Mouse (Mus musculus): Measurements from ENCODE around the gene Arhgap23. TPM values are rescaled to one million over a fixed set of nuclear protein-coding genes. Genes with fewer than 3 reads are reported as not detected.

Arhgap23 gene
- total and polyA plus RNA-seq, 3 experiments = 1.2 to 5.6 (median 4.2) TPM

DNA sequence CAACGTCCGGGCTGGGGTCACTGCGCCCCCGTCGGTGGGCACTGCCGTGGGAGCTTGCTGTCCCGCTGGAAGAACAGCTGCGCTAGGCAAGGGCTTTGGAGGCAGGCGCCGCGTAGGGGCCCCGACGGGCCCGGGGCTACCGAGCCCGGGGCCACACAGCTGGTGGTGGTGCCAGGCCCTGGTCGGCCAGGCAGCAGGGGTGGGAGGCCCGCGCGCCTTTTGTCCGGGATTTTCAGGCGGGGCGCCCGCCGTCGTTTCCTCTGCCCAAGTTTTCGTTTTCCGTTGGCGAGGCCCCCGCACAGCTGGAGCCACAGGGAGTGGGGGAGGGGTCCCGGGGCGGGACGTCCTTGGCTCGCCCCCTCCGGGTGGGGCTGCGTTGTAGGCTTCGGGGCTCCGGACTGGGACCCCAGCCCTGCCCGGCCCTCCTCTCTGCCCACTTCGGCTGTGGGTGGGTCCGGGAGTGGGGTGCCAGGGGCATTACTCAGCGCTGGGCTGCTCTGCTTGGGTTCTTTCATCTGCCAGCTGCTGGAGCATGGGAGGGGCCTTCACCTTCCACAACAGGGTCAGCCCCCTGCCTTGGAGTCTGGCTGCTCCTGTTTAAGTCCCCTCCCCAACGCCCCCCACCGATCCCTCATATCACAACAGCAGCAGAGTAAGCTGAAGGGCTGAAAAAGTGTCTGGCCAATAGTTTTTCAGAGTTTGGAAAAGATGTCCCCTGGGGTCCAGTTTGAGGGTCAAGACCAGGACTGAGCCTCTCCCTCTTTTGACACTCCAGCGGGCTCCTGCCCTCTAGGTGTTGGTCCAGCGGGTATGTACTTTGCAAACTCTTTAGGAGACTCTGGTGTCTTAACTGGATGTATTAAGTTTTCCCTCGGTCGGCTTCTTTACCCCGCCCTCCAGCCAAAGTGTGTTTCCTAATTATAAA, 641 bp downstream of the Arhgap23 start:
- Histone ChIP-seq H3K4me3 (replicated peaks in 1 of 3; ENCODE audit: low read depth in 2 of 3, low read length in 2 of 3, poor library complexity in 1 of 3) (peak overlapping the region; percentile 68 to 79 (median 71)), H3K27ac (ENCODE audit: insufficient read depth, low read depth) (no peak overlapping the region), H3K9ac (ENCODE audit: insufficient read depth, low read depth) (peak overlapping the region; percentile 65), H3K9me3 (replicated peaks; ENCODE audit: low read length) (no peaks in the 10 kb centered on the region), H3K79me2 (replicated peaks; ENCODE audit: control insufficient read depth, extremely low read depth, insufficient read depth, poor library complexity, severe bottlenecking) (no peaks in the 10 kb centered on the region), H3K4me1 (ENCODE audit: control insufficient read depth in 1 of 2, insufficient read depth in 2 of 2) (peaks cover 23 to 38% of the 10 kb centered on the region in 2 experiments), H3K4me2 (ENCODE audit: insufficient read depth, low read depth, poor library complexity, severe bottlenecking) (peak overlapping the region; percentile 67), H3K36me3 (replicated peaks in 1 of 2; ENCODE audit: control insufficient read depth in 1 of 2, insufficient read depth in 1 of 2, low read length in 1 of 2) (peaks cover 0 to 2% of the 10 kb centered on the region in 2 experiments), H3K27me3 (replicated peaks) (no peaks in the 10 kb centered on the region)
- no peak for DNase-seq (ENCODE audit: extremely low read depth)
- dilution Hi-C loops (cut with MboI; ENCODE audit: extremely low pct_ligation_motif_present, extremely low pct_unique_long_range_greater_than_20kb, low sequenced_read_pairs) (no loop called here), in situ Hi-C loops (cut with MboI; ENCODE audit: low pct_ligation_motif_present, low pct_unique_long_range_greater_than_20kb, low sequenced_read_pairs) (no loop called here)
- TF ChIP-seq CHD2 (IDR thresholded peaks at IDR 0.05; ENCODE audit: low read length) = peak; percentile 58; the same call in 1 of the 2 replicates
- TF ChIP-seq TCF12 (IDR thresholded peaks at IDR 0.05; ENCODE audit: low read depth, low read length) = no peak
- TF ChIP-seq IRF4 (IDR thresholded peaks at IDR 0.05; ENCODE audit: low read depth, low read length) = peak; percentile 29; the same call in 1 of the 2 replicates
- TF ChIP-seq ZC3H11A (IDR thresholded peaks at IDR 0.05; ENCODE audit: low read depth, low read length) = no peak

DNA sequence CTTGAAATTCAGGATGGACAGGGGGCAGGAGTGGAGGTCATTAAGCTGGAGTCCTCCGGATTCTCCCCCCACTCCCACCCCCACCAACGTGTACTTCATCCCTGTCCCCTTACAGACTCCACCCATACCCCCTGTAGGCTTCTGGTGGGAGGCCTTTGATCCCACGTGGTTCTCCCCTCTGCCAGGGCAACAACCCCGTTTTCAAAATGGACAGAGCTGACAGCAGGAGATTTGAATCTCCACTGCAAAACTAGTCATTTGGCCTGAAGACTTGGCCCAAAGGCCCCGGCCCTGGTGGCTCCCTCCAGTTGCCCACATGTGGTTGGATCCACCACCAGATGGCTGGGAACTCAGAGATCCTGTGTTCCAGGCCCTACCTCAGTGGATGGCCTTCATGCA, 1.3 kb downstream of the Arhgap23 start:
- Histone ChIP-seq H3K9ac (ENCODE audit: insufficient read depth, low read depth) (no peak overlapping the region), H3K9me3 (replicated peaks; ENCODE audit: low read length) (no peaks in the 10 kb centered on the region), H3K4me3 (replicated peaks in 1 of 3; ENCODE audit: low read depth in 2 of 3, low read length in 2 of 3, poor library complexity in 1 of 3) (no peak overlapping the region), H3K36me3 (replicated peaks in 1 of 2; ENCODE audit: control insufficient read depth in 1 of 2, insufficient read depth in 1 of 2, low read length in 1 of 2) (peaks cover 0 to 2% of the 10 kb centered on the region in 2 experiments), H3K4me1 (ENCODE audit: control insufficient read depth in 1 of 2, insufficient read depth in 2 of 2) (peaks cover 23 to 31% of the 10 kb centered on the region in 2 experiments), H3K79me2 (replicated peaks; ENCODE audit: control insufficient read depth, extremely low read depth, insufficient read depth, poor library complexity, severe bottlenecking) (no peaks in the 10 kb centered on the region), H3K27ac (ENCODE audit: insufficient read depth, low read depth) (no peak overlapping the region), H3K4me2 (ENCODE audit: insufficient read depth, low read depth, poor library complexity, severe bottlenecking) (no peak overlapping the region), H3K27me3 (replicated peaks) (no peaks in the 10 kb centered on the region)
- in situ Hi-C loops (cut with MboI; ENCODE audit: low pct_ligation_motif_present, low pct_unique_long_range_greater_than_20kb, low sequenced_read_pairs) = no loop called here
- TF ChIP-seq POLR2AphosphoS2 (IDR thresholded peaks at IDR 0.05; ENCODE audit: low read depth, low read length) (no peak), MAZ (IDR thresholded peaks at IDR 0.05; ENCODE audit: low read depth, low read length) (no peak), MEF2A (IDR thresholded peaks at IDR 0.05; ENCODE audit: borderline replicate concordance, low read depth, low read length) (no peak), ZC3H11A (IDR thresholded peaks at IDR 0.05; ENCODE audit: low read depth, low read length) (no peak), HCFC1 (IDR thresholded peaks at IDR 0.05; ENCODE audit: low read depth, low read length) (no peak)
- no peak for DNase-seq (ENCODE audit: extremely low read depth)
- dilution Hi-C loops (cut with MboI; ENCODE audit: extremely low pct_ligation_motif_present, extremely low pct_unique_long_range_greater_than_20kb, low sequenced_read_pairs) = no loop called here

DNA sequence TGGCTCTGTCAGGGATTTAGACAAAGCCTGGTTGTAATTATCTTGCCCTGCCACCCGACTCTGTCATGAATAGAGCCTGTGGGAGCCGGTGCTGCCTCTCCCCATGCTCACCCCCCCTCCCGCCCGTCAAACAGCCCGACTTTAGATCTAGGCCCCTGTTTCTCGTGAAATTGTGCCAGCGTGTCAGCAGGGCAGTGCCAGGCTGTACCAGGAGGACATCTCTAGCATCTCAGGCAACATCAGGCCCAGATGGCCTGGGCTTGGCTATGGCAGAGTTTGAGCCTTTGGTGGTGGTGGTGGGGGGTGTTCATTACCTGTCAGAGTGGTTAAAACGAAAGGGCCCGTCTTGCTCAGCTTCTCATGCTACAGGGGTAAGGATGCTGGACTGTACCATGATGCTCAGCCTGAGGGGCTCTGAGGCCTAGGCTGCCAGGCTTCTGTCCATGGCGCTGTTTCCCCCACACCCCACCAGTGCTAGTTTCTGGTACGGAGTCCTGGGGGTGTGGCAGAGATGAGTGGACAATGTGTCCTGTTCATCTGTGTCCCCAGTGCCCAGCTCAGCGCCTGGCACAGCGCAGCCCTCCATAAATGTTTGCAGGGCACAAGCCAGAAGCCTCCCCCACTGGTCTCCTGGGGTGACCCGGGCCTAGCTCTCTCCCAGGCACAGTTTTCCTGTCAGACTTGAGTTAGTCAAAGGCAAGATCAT, 3.7 kb downstream of the Arhgap23 start:
- H3K4me3 ChIP-seq (replicated peaks in 1 of 3; ENCODE audit: low read depth in 2 of 3, low read length in 2 of 3, poor library complexity in 1 of 3) = no peak overlapping the region
- peaks cover 0 to 2% of the 10 kb centered on the region in 2 experiments for H3K36me3 ChIP-seq (replicated peaks in 1 of 2; ENCODE audit: control insufficient read depth in 1 of 2, insufficient read depth in 1 of 2, low read length in 1 of 2)
- H3K27ac ChIP-seq (ENCODE audit: insufficient read depth, low read depth) = no peak overlapping the region
- H3K4me1 ChIP-seq (ENCODE audit: control insufficient read depth in 1 of 2, insufficient read depth in 2 of 2) = peaks cover 4 to 15% of the 10 kb centered on the region in 2 experiments; a peak in 2 of 4 replicates
- H3K27me3 ChIP-seq (replicated peaks) = no peaks in the 10 kb centered on the region
- no peaks in the 10 kb centered on the region for H3K79me2 ChIP-seq (replicated peaks; ENCODE audit: control insufficient read depth, extremely low read depth, insufficient read depth, poor library complexity, severe bottlenecking)
- H3K9ac ChIP-seq (ENCODE audit: insufficient read depth, low read depth) = no peak overlapping the region
- dilution Hi-C loops (cut with MboI; ENCODE audit: extremely low pct_ligation_motif_present, extremely low pct_unique_long_range_greater_than_20kb, low sequenced_read_pairs) = no loop called here
- no peak for TF ChIP-seq ZKSCAN1 (IDR thresholded peaks at IDR 0.05; ENCODE audit: borderline replicate concordance, low read depth, low read length)
- no peak for TF ChIP-seq ELF1 (IDR thresholded peaks at IDR 0.05; ENCODE audit: low read depth, low read length)
- TF ChIP-seq JUN (IDR thresholded peaks at IDR 0.05; ENCODE audit: insufficient read depth, low read depth, low read length) = no peak
- no peak for TF ChIP-seq KAT2A (IDR thresholded peaks at IDR 0.05; ENCODE audit: insufficient replicate concordance, low read length)
- no peak for TF ChIP-seq POLR2A (IDR thresholded peaks at IDR 0.05; ENCODE audit: low read depth, low read length)
- TF ChIP-seq JUND (conservative IDR thresholded peaks at IDR 0.05; ENCODE audit: low read depth, low read length) = no peak
- TF ChIP-seq MAFK (IDR thresholded peaks at IDR 0.05; ENCODE audit: insufficient replicate concordance, low read length) = no peak
- no peak for TF ChIP-seq TCF12 (IDR thresholded peaks at IDR 0.05; ENCODE audit: low read depth, low read length)
- no peak for TF ChIP-seq MEF2A (IDR thresholded peaks at IDR 0.05; ENCODE audit: borderline replicate concordance, low read depth, low read length)
- TF ChIP-seq E2F4 (IDR thresholded peaks at IDR 0.05; ENCODE audit: insufficient replicate concordance, low read depth, low read length) = no peak
- TF ChIP-seq ZC3H11A (IDR thresholded peaks at IDR 0.05; ENCODE audit: low read depth, low read length) = no peak
- TF ChIP-seq RAD21 (IDR thresholded peaks at IDR 0.05; ENCODE audit: low read depth, low read length) = no peak
- no peak for TF ChIP-seq RCOR1 (conservative IDR thresholded peaks at IDR 0.05; ENCODE audit: low read depth, low read length)
- TF ChIP-seq HCFC1 (IDR thresholded peaks at IDR 0.05; ENCODE audit: low read depth, low read length) = no peak
- TF ChIP-seq USF2 (conservative IDR thresholded peaks at IDR 0.05; ENCODE audit: low read depth, low read length) = no peak
- TF ChIP-seq MXI1 (IDR thresholded peaks at IDR 0.05; ENCODE audit: low read depth, low read length) = no peak
- no peak for TF ChIP-seq TBP (conservative IDR thresholded peaks at IDR 0.05; ENCODE audit: low read depth, low read length)
- in situ Hi-C loops (cut with MboI; ENCODE audit: low pct_ligation_motif_present, low pct_unique_long_range_greater_than_20kb, low sequenced_read_pairs) = no loop called here
- H3K4me2 ChIP-seq (ENCODE audit: insufficient read depth, low read depth, poor library complexity, severe bottlenecking) = no peak overlapping the region
- no peak for DNase-seq (ENCODE audit: extremely low read depth)
- no peaks in the 10 kb centered on the region for H3K9me3 ChIP-seq (replicated peaks; ENCODE audit: low read length)
